Mouse (Mus musculus) midbrain, embryonic 12.5 days (tissue): Measurements from ENCODE around the gene Rpusd1. TPM values are rescaled to one million over a fixed set of nuclear protein-coding genes. Genes with fewer than 3 reads are reported as not detected.
A peak's percentile ranks its signal among the peaks of the same experiment; 100 is the strongest.

Source experiments
- ATAC-seq: fragments of 200-750 bp; cut with Nextera tagmentation; 2 replicates; pipeline ENCODE4 v1.8.0; 2017; ENCODE audit warnings: low read depth, moderate TSS enrichment, moderate library complexity; ENCODE audit not compliant: low FRiP score
- H3K27ac ChIP-seq: fragments of 300-500 bp; sonication (generic); replicated peaks from 2 replicates; pipeline ENCODE4 v1.5.1; 2016; ENCODE audit warnings: mild to moderate bottlenecking
- H3K27me3 ChIP-seq: fragments of 300-500 bp; sonication (generic); 2 replicates; pipeline ENCODE4 v1.6.1; 2016; ENCODE audit warnings: mild to moderate bottlenecking
- H3K36me3 ChIP-seq: fragments of 300-500 bp; sonication (generic); 2 replicates; pipeline ENCODE4 v1.6.1; 2016
- H3K4me1 ChIP-seq: fragments of 300-500 bp; sonication (generic); 2 replicates; pipeline ENCODE4 v1.6.1; 2016
- H3K4me2 ChIP-seq: fragments of 300-500 bp; sonication (generic); replicated peaks from 2 replicates; pipeline ENCODE4 v1.6.1; 2016; ENCODE audit warnings: mild to moderate bottlenecking, moderate library complexity
- H3K4me3 ChIP-seq: fragments of 300-500 bp; sonication (generic); 2 replicates; pipeline ENCODE4 v1.5.1; 2016; ENCODE audit warnings: mild to moderate bottlenecking
- H3K9ac ChIP-seq: fragments of 300-500 bp; sonication (generic); replicated peaks from 2 replicates; pipeline ENCODE4 v1.6.1; 2016; ENCODE audit warnings: mild to moderate bottlenecking, moderate library complexity
- H3K9me3 ChIP-seq: fragments of 300-500 bp; sonication (generic); 2 replicates; pipeline ENCODE4 v1.6.1; 2016; ENCODE audit warnings: mild to moderate bottlenecking
- WGBS: fragments of 180-500 bp; shearing (Covaris S2); methylation state at CpG from one replicate; pipeline ENCODE4 v1.1.7; 2016; 5-methylcytosine and 5-hydroxymethylcytosine counted together
- polyA plus RNA-seq: library from polyadenylated mRNA; unstranded; fragments of >200 nt; fragmentation: Nextera tagmentation; extraction: Ambion mirVana; gene quantifications from 2 replicates; pipeline ENCODE4 v1.2.1, GENCODE M21; 2016

The Rpusd1 gene
- 18.1 and 19.4 TPM in 2 replicates for polyA plus RNA-seq

GRCm38 (mm10) chr17:25727265-25728008, at the start of gene Rpusd1, which contains the start of gene Chtf18:
Gene Rpusd1 (plus strand): TSS chr17:25727670.
Gene Chtf18 (minus strand): TSS chr17:25727419.
- H3K4me2 ChIP-seq, result peak within 1 kb of the TSS; percentile 94
- no peak within 1 kb of the TSS for H3K27ac ChIP-seq
- H3K36me3 ChIP-seq, result peaks cover 27% of the 10 kb centered on the region
- under 1% methylated on average over 37 of the region's 37 CpGs for WGBS
- no peaks in the 10 kb centered on the region for H3K9me3 ChIP-seq
- H3K4me1 ChIP-seq, result peaks cover 29% of the 10 kb centered on the region
- no peaks in the 10 kb centered on the region for H3K27me3 ChIP-seq
- peak within 1 kb of the TSS; percentile 74 for H3K9ac ChIP-seq
- peak within 1 kb of the TSS; percentile 57 for H3K4me3 ChIP-seq
- peak; percentile 98 for ATAC-seq

GRCm38 (mm10) chr17:25677969-25678368, 49.5 kb upstream of the Rpusd1 start:
- Histone ChIP-seq H3K9ac (no peak overlapping the region), H3K27me3 (no peaks in the 10 kb centered on the region; the same call in 1 of the 2 replicates), H3K4me2 (no peak overlapping the region), H3K4me1 (peaks cover 27% of the 10 kb centered on the region), H3K27ac (no peak overlapping the region), H3K36me3 (no peaks in the 10 kb centered on the region), H3K4me3 (no peak overlapping the region), H3K9me3 (no peaks in the 10 kb centered on the region)
- WGBS, result 57% methylated on average over 6 of the region's 6 CpGs
- no peak for ATAC-seq

GRCm38 (mm10) chr17:25679818-25680217, 47.7 kb upstream of the Rpusd1 start:
- peaks cover 3% of the 10 kb centered on the region; the same call in 1 of the 2 replicates for H3K27me3 ChIP-seq
- H3K4me2 ChIP-seq, result peak overlapping the region; percentile 32
- no peaks in the 10 kb centered on the region for H3K36me3 ChIP-seq
- ATAC-seq, result peak; percentile 44; the same call in 1 of the 2 replicates
- H3K4me3 ChIP-seq, result no peak overlapping the region
- WGBS, result 5% methylated on average over 5 of the region's 5 CpGs
- peak overlapping the region; percentile 25 for H3K9ac ChIP-seq
- peak overlapping the region; percentile 35; the same call in 1 of the 2 replicates for H3K27ac ChIP-seq
- H3K4me1 ChIP-seq, result peaks cover 27% of the 10 kb centered on the region
- H3K9me3 ChIP-seq, result no peaks in the 10 kb centered on the region

GRCm38 (mm10) chr17:25681636-25682035, 45.8 kb upstream of the Rpusd1 start:
- Histone ChIP-seq H3K4me1 (peaks cover 27% of the 10 kb centered on the region), H3K9me3 (no peaks in the 10 kb centered on the region), H3K27ac (no peak overlapping the region), H3K4me2 (no peak overlapping the region), H3K27me3 (peaks cover 5% of the 10 kb centered on the region; the same call in 1 of the 2 replicates), H3K36me3 (no peaks in the 10 kb centered on the region), H3K9ac (no peak overlapping the region), H3K4me3 (no peak overlapping the region)
- ATAC-seq, result no peak
- WGBS, result 80% methylated on average over 4 of the region's 4 CpGs

GRCm38 (mm10) chr17:25686323-25686722, 41.1 kb upstream of the Rpusd1 start:
- no peaks in the 10 kb centered on the region for H3K36me3 ChIP-seq
- H3K9me3 ChIP-seq, result no peaks in the 10 kb centered on the region
- 48% methylated on average over 7 of the region's 7 CpGs for WGBS
- no peak for ATAC-seq
- H3K27me3 ChIP-seq, result peaks cover 5% of the 10 kb centered on the region; the same call in 1 of the 2 replicates
- no peak overlapping the region for H3K9ac ChIP-seq
- H3K4me1 ChIP-seq, result peaks cover 9% of the 10 kb centered on the region
- H3K27ac ChIP-seq, result no peak overlapping the region
- no peak overlapping the region for H3K4me3 ChIP-seq
- no peak overlapping the region for H3K4me2 ChIP-seq

GRCm38 (mm10) chr17:25688922-25689321, 38.5 kb upstream of the Rpusd1 start:
- H3K9me3 ChIP-seq, result no peaks in the 10 kb centered on the region
- peaks cover 7% of the 10 kb centered on the region for H3K4me1 ChIP-seq
- no peak overlapping the region for H3K4me2 ChIP-seq
- no peak overlapping the region for H3K4me3 ChIP-seq
- H3K27ac ChIP-seq, result no peak overlapping the region
- 77% methylated on average over 4 of the region's 4 CpGs for WGBS
- ATAC-seq, result no peak
- peaks cover 5% of the 10 kb centered on the region; the same call in 1 of the 2 replicates for H3K27me3 ChIP-seq
- no peaks in the 10 kb centered on the region for H3K36me3 ChIP-seq
- H3K9ac ChIP-seq, result no peak overlapping the region

- 50% methylated on average over 1 of the region's 1 CpGs for WGBS
- H3K36me3 ChIP-seq, result no peaks in the 10 kb centered on the region
- ATAC-seq, result no peak
- H3K9ac ChIP-seq, result no peak overlapping the region
- no peak overlapping the region for H3K27ac ChIP-seq
- H3K4me1 ChIP-seq, result no peaks in the 10 kb centered on the region
- no peaks in the 10 kb centered on the region for H3K9me3 ChIP-seq
- peaks cover 5% of the 10 kb centered on the region; the same call in 1 of the 2 replicates for H3K27me3 ChIP-seq
- H3K4me2 ChIP-seq, result no peak overlapping the region
- H3K4me3 ChIP-seq, result no peak overlapping the region
Measured at GRCm38 (mm10) chr17:25696263-25696662, 31.2 kb upstream of the Rpusd1 start.

GRCm38 (mm10) chr17:25698446-25698845, 29.0 kb upstream of the Rpusd1 start:
- Histone ChIP-seq H3K27ac (no peak overlapping the region), H3K9ac (no peak overlapping the region), H3K4me1 (no peaks in the 10 kb centered on the region), H3K36me3 (no peaks in the 10 kb centered on the region), H3K9me3 (no peaks in the 10 kb centered on the region), H3K27me3 (peaks cover 5% of the 10 kb centered on the region; the same call in 1 of the 2 replicates), H3K4me3 (no peak overlapping the region), H3K4me2 (no peak overlapping the region)
- 13% methylated on average over 7 of the region's 7 CpGs for WGBS
- ATAC-seq, result no peak

- peaks cover 5% of the 10 kb centered on the region; the same call in 1 of the 2 replicates for H3K27me3 ChIP-seq
- H3K4me3 ChIP-seq, result no peak overlapping the region
- no peaks in the 10 kb centered on the region for H3K9me3 ChIP-seq
- no peaks in the 10 kb centered on the region for H3K36me3 ChIP-seq
- no peaks in the 10 kb centered on the region for H3K4me1 ChIP-seq
- no peak overlapping the region for H3K27ac ChIP-seq
- no peak for ATAC-seq
- no peak overlapping the region for H3K9ac ChIP-seq
- H3K4me2 ChIP-seq, result no peak overlapping the region
- 58% methylated on average over 9 of the region's 9 CpGs for WGBS
Measured at GRCm38 (mm10) chr17:25700863-25701496, 26.5 kb upstream of the Rpusd1 start.

- no peak for ATAC-seq
- WGBS, result 94% methylated on average over 2 of the region's 2 CpGs
- H3K4me2 ChIP-seq, result no peak overlapping the region
- no peak overlapping the region for H3K9ac ChIP-seq
- no peaks in the 10 kb centered on the region for H3K9me3 ChIP-seq
- H3K4me1 ChIP-seq, result no peaks in the 10 kb centered on the region
- H3K27ac ChIP-seq, result no peak overlapping the region
- H3K27me3 ChIP-seq, result peaks cover 2% of the 10 kb centered on the region
- H3K36me3 ChIP-seq, result no peaks in the 10 kb centered on the region
- no peak overlapping the region for H3K4me3 ChIP-seq
Measured at GRCm38 (mm10) chr17:25709994-25710393, 17.5 kb upstream of the Rpusd1 start.

GRCm38 (mm10) chr17:25711136-25711535, 16.3 kb upstream of the Rpusd1 start:
- ATAC-seq, result no peak
- 84% methylated on average over 4 of the region's 4 CpGs for whole genome bisulfite sequencing
- H3K4me3 ChIP-seq, result no peak overlapping the region

GRCm38 (mm10) chr17:25715627-25716026, 11.8 kb upstream of the Rpusd1 start:
- Histone ChIP-seq H3K4me2 (no peak overlapping the region), H3K27me3 (peaks cover 39% of the 10 kb centered on the region), H3K9ac (no peak overlapping the region), H3K27ac (no peak overlapping the region), H3K4me1 (peaks cover 11% of the 10 kb centered on the region), H3K36me3 (peaks cover 14% of the 10 kb centered on the region), H3K9me3 (no peaks in the 10 kb centered on the region), H3K4me3 (no peak overlapping the region)
- WGBS, result 57% methylated on average over 3 of the region's 3 CpGs
- ATAC-seq, result no peak

More at GRCm38 (mm10) chr17:25711136-25711535, 16.3 kb upstream of the Rpusd1 start:
- Histone ChIP-seq H3K4me1 (no peaks in the 10 kb centered on the region), H3K36me3 (no peaks in the 10 kb centered on the region), H3K9me3 (no peaks in the 10 kb centered on the region), H3K27me3 (peaks cover 14% of the 10 kb centered on the region), H3K9ac (no peak overlapping the region), H3K4me2 (no peak overlapping the region), H3K27ac (no peak overlapping the region)
